Mouse (Mus musculus): ENCODE data around the gene Nom1.

- TF ChIP-seq TAL1 (IDR thresholded peaks at IDR 0.05; ENCODE audit: low read length) = no peak
- no peak for TF ChIP-seq GATA1 (IDR thresholded peaks at IDR 0.05; ENCODE audit: low read length)
Measured at GRCm38 (mm10) chr5:29487321-29487720, 52.9 kb downstream of the Nom1 start.

All from erythroblast, embryonic 14.5 days (primary cell).